In genomic region chr2:18774326-18774725, GRCm38 (mm10) we compare ENCODE assay signal across 15 mouse cellular contexts.
"Had no signal": no experiment of that assay in that cellular context is flagged by ENCODE, and none has a peak within 500 bp of the region (broad histone marks: within the 10 kb centered on the region; RNA-seq: fewer than 3 reads in every experiment).

No protein-coding gene starts in this region.

- ATAC-seq: hindbrain, postnatal 0 days; midbrain, embryonic 15.5 days had no signal

- H3K4me3 ChIP-seq: layer of hippocampus, adult 2 months; limb, embryonic 10.5 days; megakaryocyte, embryonic 14.5 days; midbrain, embryonic 15.5 days; neural tube, embryonic 12.5 days had no signal

- H3K27ac ChIP-seq: hindbrain, postnatal 0 days; kidney, postnatal 0 days; layer of hippocampus, adult 2 months; limb, embryonic 10.5 days; liver, embryonic 14.5 days; macrophage; midbrain, embryonic 15.5 days; neural tube, embryonic 12.5 days had no signal

- H3K27me3 ChIP-seq: midbrain, embryonic 15.5 days had no signal

- H3K4me2 ChIP-seq: midbrain, embryonic 11.5 days; midbrain, embryonic 15.5 days; neural tube, embryonic 12.5 days had no signal

- H3K36me3 ChIP-seq: limb, embryonic 10.5 days; midbrain, embryonic 15.5 days; neural tube, embryonic 12.5 days had no signal

- H3K4me1 ChIP-seq: megakaryocyte, embryonic 14.5 days had no signal

- H3K9ac ChIP-seq: liver, embryonic 14.5 days; midbrain, embryonic 15.5 days; neural tube, embryonic 12.5 days had no signal

- H3K9me3 ChIP-seq: limb, embryonic 10.5 days; megakaryocyte, embryonic 14.5 days; midbrain, embryonic 15.5 days had no signal

- DNase-seq: kidney, adult 8-10 months; kidney, postnatal 36 days; lung, adult 2 months; lung, postnatal 10 days; thymus, postnatal 4 days had no signal
